Mouse (Mus musculus) CD4-positive, CD25-positive, alpha-beta regulatory T cell, adult 2 months (primary cell): ENCODE results near the gene Gzmm.
A peak's percentile ranks its signal among the peaks of the same experiment; 100 is the strongest.

ENCODE experiments used
- DNase-seq: peaks from one replicate; pipeline ENCODE4 v3.0.0-alpha.2; 2012; ENCODE audit warnings: low read depth, low spot score

Gene Gzmm

DNA sequence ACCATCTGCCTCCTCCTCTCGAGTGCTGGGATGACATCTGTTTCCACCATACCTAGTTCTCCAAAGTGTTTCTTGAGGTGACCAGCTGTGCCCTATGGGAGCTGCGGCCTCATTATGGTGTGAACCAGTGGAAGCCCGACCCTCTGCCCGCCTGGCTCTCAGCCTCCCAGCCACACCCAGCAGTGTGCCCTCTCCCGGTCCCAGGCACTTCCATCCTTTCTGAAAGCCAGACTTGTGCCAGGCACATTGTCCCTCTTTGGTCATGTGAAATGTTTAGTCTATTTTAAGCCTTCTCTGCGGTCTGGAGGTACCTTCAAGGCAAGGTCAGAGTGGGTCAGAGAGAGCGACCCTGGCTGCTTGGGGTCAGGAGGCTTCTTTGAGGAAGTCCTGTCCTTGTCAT lies 34.9 kb downstream of the Gzmm start:
- no peak for DNase-seq

DNA sequence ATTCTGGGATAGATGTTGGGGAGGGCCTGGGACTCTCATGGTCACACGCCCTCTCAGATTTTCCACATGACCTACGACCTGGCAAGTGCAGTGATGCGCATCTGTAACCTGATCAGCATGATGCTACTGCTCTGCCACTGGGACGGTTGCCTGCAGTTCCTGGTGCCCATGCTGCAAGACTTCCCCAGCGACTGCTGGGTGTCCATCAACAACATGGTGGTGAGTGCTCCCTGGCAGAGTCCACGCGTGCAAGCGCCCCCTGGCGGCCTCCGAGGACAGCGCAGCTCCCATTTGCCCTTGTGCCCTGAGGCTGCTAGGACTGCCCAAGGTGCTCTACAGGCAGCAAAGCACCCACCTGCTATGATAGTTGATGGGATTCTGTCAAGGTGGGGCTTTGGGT lies 37.3 kb downstream of the Gzmm start:
- peak; percentile 72 for DNase-seq

DNA sequence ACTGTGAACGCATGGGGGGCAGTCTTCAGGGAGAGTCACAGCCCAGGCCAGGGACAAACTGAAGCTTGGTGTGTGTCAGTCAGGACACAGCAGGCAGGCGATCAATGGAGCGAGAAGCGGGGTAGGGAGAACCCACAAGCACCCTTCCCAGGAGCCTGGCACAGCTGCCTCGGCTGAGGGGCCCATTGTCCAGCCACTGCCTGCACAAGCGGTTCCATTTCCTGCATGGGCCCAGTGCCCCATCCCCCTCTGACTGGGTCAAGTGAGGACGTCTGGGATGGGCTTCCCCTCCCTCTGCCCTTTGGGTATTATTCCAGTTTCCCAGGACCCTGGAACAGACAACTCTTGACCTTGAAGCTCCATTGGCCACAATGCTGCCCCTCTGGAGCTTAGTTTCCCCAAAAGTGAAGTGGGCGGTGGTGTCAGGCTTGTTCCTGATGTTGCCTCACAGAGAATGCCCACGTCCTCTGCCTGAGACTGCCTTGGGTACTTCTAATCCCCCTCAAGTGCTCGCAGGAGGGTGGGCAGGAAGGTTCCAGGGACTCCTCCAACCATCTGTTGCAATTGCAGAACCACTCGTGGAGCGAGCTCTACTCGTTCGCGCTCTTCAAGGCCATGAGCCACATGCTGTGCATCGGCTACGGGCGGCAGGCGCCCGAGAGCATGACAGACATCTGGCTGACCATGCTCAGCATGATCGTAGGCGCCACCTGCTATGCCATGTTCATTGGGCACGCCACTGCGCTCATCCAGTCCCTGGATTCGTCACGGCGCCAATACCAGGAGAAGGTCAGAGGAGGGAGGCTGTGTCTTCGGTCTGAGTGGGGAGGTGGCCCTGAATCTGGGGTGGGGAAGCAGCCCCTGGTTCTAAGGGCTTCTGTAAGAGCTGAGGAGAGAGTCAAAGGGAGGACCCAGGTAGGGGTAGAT lies 39.8 kb downstream of the Gzmm start:
- no peak for DNase-seq

DNA sequence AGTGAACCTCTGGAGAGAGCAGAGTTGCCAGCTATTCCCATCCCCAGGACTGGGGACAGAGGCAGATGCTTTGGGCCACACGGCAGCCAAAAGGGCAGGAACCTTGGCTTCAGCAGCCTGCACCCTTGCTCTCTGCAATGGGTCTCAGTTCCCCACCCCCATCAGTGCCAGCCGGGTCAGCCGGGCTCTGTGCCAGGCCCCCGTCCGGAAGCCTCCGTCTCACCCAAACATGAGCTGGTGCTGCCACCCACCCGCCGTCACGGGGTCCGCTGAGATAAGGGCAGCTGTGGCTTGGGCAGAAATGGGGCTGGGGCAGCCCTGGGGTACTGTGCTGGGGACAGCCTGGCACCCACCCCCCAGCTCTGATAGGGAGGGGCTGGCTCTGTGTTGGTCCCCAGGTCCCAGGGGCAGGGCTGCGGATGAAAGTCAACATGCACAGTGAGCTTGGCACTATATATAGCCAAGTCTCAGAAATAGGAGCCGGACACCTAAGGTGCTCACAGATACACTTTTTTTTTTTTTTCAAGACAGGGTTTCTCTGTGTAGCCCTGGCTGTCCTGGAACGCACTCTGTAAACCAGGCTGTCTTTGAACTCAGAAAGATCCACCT lies 40.6 kb downstream of the Gzmm start:
- no peak for DNase-seq

DNA sequence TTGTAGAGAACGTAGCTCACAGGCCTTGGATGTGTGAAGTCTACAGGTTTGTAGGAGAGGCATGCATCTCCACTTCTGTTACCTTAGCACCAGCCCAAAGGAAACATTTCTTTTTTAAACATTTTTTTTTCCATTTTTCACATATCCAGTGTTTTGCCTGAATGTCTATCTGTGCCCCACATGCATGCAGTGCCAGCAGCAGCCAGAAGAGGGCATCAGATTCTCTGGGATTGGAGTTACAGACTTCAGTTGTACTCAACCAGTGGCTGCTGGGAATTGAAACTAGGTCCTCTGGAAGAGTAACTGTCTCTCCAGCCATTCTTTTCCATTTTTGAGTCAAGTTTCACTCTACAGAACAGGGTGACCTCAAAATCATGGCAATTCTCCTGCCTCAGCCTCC lies 43.7 kb downstream of the Gzmm start:
- DNase-seq: peak; percentile 58

DNA sequence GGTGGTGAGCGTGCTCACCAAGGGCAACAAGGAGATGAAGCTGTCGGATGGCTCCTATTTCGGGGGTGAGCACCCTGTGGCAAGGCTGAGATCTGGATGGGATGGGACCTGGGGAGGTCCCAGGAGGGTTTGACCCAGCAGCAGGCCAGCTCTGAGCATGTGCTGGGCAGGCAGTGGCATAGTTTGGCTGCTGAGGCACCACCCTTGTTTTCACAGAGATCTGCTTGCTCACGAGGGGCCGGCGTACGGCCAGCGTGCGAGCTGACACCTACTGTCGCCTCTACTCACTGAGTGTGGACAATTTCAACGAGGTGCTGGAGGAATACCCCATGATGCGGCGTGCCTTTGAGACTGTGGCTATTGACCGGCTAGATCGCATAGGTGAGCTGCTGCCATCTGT lies 45.0 kb downstream of the Gzmm start:
- DNase-seq: no peak

DNA sequence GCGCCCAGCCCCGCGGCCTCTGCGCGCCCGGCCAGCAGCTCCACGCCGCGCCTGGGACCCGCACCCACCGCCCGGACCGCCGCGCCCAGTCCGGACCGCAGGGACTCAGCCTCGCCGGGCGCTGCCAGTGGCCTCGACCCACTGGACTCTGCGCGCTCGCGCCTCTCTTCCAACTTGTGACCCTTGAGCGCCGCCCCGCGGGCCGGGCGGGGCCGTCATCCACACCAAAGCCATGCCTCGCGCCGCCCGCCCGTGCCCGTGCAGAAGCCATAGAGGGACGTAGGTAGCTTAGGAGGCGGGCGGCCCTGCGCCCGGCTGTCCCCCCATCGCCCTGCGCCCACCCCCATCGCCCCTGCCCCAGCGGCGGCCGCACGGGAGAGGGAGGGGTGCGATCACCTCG lies 46.5 kb downstream of the Gzmm start:
- DNase-seq: no peak

DNA sequence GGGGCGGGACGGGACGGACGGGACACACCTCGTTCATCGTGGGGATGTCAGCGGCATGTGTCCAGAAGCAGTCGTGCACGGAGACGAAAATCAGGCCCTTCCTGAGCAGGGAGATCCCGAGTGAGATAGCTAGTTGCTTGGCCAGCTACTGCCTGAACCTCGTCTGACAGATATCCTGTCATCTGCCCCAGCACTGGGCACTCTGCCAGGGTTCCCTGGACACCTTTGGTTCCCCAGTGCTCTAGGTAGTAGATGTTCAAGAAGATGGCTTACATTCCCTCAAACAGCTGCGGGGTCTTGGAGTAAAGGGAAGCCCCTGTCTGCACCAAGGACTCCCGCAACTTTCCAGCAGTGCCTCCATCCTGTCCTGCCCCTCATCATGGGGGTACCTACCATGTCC lies 47.9 kb downstream of the Gzmm start:
- DNase-seq: no peak

DNA sequence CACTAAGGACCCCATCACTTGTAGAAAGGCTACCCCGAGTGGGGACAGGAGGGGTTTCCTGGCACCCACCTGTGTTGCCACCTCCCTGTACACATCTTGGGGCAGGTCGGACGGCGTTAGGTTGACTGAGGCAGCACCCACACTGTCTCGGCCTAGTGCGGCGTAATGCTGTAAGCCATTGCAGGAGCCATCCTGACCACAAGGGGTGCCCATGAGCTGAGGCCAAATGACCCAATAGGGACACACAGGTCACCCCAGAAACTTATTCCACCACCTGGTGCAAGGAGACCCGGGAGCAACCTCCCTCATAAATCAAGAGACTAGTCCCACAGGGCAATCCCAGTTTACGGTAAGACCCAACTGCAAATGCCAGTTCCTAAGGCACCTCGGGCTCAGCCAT lies 49.4 kb downstream of the Gzmm start:
- peak; percentile 51 for DNase-seq

DNA sequence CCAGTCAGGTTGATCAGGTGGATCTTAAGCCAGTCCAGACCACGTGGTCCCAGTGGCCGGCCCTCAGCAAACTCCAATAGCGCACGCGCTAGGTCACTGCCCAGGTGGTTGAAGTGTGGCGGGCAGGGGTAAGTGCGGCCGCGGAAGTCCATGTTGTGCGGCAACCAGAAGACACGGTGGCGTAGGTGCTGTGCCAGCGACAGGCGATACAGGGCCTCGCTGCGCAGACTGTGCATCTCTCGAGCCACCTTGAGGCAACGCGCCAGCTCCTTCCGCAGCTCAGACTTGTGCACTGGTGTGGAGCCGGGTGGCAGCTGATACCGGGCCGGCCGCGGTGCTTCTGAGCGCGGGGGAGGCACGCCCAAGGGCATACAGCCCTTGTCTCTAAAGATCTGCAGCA lies 50.4 kb downstream of the Gzmm start:
- no peak for DNase-seq

DNA sequence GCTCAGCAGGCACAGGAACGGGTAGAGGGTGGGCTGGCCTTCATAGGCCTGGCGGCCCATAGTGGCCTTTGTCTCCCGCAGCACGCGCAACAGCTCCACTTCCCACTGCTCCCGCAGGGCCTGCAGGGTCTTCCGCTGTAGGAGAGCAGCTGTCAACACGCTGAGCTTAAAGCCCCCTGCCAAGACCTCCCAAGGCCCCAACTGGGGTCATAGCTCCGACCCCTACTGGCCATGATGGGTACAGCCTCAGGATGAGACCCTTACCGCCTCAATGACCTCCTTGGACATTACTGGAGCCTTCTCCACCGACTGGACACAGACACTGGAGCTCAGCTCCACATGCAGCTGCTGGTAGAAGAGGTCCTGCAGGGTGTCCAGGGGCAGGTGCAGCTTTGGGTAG lies 52.0 kb downstream of the Gzmm start:
- DNase-seq: no peak

DNA sequence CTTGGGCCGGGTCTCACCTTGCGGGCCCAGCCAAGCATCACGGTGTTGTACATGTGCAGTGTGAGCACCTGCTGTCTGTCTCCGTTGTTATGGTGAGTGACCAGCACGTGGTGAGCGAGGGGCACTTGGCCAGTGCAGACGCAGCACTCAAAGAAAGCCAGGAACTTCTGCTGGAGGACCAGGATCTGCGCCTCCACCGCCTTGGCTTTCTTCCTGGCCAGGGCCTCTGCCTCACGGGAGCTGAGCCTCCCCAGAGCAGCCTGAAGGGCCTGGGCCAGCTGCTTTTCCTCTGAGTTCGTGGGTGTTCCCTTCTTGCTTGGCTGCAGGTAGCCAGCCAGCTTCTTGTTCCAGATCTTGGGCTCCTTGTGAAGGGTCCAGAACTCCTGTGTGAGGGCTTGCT lies 54.3 kb downstream of the Gzmm start:
- no peak for DNase-seq

DNA sequence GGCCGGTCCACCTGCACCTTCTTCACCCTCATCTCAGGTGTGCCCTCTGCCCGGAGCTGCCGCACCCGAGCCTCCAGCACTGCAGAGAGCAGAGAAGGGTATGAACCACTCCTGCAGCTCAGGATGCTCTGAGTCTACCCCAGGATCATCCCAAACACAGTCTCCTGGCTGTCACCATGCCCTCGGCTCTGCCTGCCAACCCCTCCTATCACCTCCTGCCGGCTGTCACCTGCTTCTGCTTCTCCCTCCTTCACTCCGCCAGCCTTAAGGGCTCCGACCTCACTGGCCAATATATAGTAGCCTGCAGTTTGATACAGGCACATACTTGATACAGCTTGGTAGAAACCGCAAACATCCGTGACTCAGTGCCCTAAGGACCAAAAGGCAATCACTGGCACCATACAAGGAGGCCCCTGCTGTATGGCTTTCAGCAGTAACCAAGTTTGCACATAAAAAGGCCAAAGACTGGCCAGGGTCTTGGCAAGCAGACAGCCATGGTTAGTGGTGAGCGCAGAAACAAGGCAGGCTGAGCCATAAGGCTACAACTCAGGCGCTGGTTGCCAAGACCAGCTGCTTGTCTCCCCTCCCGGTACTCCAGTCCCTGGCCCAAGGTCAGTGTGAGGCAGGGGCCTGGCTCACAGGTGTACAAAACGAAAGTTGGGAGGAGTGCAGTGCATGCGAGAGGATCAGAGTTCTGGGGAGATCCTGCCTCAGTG lies 55.0 kb downstream of the Gzmm start:
- no peak for DNase-seq
